Mouse (Mus musculus): Measurements from ENCODE around the gene D030056L22Rik.
A peak's percentile ranks its signal among the peaks of the same experiment; 100 is the strongest.

D030056L22Rik gene

GRCm38 (mm10) chr19:18712866-18713300 is at the start of gene D030056L22Rik:
Gene D030056L22Rik, plus strand, starts transcription at chr19:18713193.
- peak; percentile 99 for DNase-seq

GRCm38 (mm10) chr19:18663904-18664303 is 49.1 kb upstream of the D030056L22Rik start:
- no peak for DNase-seq

GRCm38 (mm10) chr19:18666966-18667365 is 46.0 kb upstream of the D030056L22Rik start:
- DNase-seq, result no peak

GRCm38 (mm10) chr19:18669551-18669950 is 43.4 kb upstream of the D030056L22Rik start:
- DNase-seq, result no peak

GRCm38 (mm10) chr19:18670608-18671007 is 42.4 kb upstream of the D030056L22Rik start, which contains the start of gene Carnmt1:
Gene Carnmt1, plus strand, starts transcription at chr19:18670764.
- peak; percentile 99 for DNase-seq

- peak; percentile 53 for DNase-seq
Observed at GRCm38 (mm10) chr19:18671056-18671741, 41.8 kb upstream of the D030056L22Rik start.

GRCm38 (mm10) chr19:18672498-18672897 is 40.5 kb upstream of the D030056L22Rik start:
- DNase-seq, result no peak

- no peak for DNase-seq
Observed at GRCm38 (mm10) chr19:18673116-18673515, 39.9 kb upstream of the D030056L22Rik start.

GRCm38 (mm10) chr19:18682142-18682541 is 30.9 kb upstream of the D030056L22Rik start:
- no peak for DNase-seq

- DNase-seq, result peak; percentile 45
Observed at GRCm38 (mm10) chr19:18687556-18687955, 25.4 kb upstream of the D030056L22Rik start.

- no peak for DNase-seq
Observed at GRCm38 (mm10) chr19:18692176-18692575, 20.8 kb upstream of the D030056L22Rik start.

- no peak for DNase-seq
Observed at GRCm38 (mm10) chr19:18692768-18693167, 20.2 kb upstream of the D030056L22Rik start.

- no peak for DNase-seq
Observed at GRCm38 (mm10) chr19:18695116-18695515, 17.9 kb upstream of the D030056L22Rik start.

GRCm38 (mm10) chr19:18695552-18695951 is 17.4 kb upstream of the D030056L22Rik start:
- no peak for DNase-seq

GRCm38 (mm10) chr19:18708101-18708500 is 4.9 kb upstream of the D030056L22Rik start:
- DNase-seq, result no peak

- DNase-seq, result no peak
Observed at GRCm38 (mm10) chr19:18710903-18711302, 2.1 kb upstream of the D030056L22Rik start.

- DNase-seq, result no peak
Observed at GRCm38 (mm10) chr19:18711589-18711988, 1.4 kb upstream of the D030056L22Rik start.

GRCm38 (mm10) chr19:18712153-18712865 is 684 bp upstream of the D030056L22Rik start:
- DNase-seq, result no peak

- DNase-seq, result peak; percentile 68
Observed at GRCm38 (mm10) chr19:18713357-18713756, 364 bp downstream of the D030056L22Rik start.

- peak; percentile 79 for DNase-seq
Observed at GRCm38 (mm10) chr19:18716374-18716773, 3.4 kb downstream of the D030056L22Rik start.

- no peak for DNase-seq
Observed at GRCm38 (mm10) chr19:18720337-18720736, 7.3 kb downstream of the D030056L22Rik start.

- no peak for DNase-seq
Observed at GRCm38 (mm10) chr19:18725186-18725585, 12.2 kb downstream of the D030056L22Rik start.

GRCm38 (mm10) chr19:18730255-18730654 is 17.3 kb downstream of the D030056L22Rik start:
- DNase-seq, result no peak

GRCm38 (mm10) chr19:18731077-18731476 is 18.1 kb downstream of the D030056L22Rik start:
- DNase-seq, result no peak
